11 mouse cellular contexts compared by ENCODE assay signal in the genomic region with DNA sequence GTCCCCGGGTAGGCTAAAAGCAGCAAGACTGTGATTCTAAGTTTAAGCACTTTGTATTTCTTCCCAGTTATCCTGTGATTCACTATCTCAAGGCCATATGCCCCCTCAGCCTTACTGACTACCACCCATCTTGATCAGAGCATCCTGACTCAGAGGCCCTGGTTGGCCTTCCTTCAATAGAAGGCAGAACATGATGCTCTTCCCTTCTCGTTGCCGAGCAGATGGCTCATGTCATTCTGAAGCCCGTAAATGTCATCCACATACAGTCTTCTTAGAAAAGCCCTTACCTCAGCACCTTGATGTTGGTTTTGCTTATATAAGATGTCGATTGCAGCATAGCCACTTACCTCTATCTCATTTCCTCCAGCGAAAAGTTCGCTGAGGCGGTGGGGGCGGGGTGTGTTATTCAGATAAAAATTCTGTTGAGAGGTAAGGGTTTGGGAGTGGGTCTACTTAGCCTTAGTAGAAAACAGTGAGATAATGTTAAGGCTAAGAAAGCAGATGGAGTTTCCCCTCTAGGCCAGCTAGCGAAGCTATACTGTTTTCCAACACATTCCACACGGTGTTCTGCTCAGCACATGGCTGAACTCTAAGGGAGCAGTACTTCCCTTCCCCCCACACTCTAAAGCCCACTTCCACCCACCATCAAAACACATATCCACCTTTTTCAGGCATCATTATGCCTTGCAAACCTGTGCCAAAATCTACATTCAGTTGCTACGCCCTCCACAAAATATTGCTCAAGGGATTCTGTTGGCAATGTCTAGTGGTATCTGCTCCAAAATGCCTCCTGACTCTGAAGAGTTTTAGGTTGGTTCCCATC. TPM values are rescaled to one million over a fixed set of nuclear protein-coding genes. Genes with fewer than 3 reads are reported as not detected.
A peak's percentile ranks its signal among the peaks of the same experiment; 100 is the strongest.
DNase-seq lines count a peak whose midpoint lies in the region; ATAC-seq and TF ChIP-seq lines count a peak whose summit lies in the region.
"Had no signal": no experiment of that assay in that cellular context is flagged by ENCODE, and none has a peak within 500 bp of the region (broad histone marks: within the 10 kb centered on the region; RNA-seq: fewer than 3 reads in every experiment).

No protein-coding gene starts in this region.

- H3K36me3 ChIP-seq in lung, embryonic 15.5 days: no peaks in the 10 kb centered on the region
- H3K36me3 ChIP-seq: intestine, embryonic 15.5 days had no signal

- H3K4me1 ChIP-seq in lung, embryonic 15.5 days: 0 out of 2 replicates have a peak, but pooled peaks cover 3% of the 10 kb centered on the region
- peaks cover 8% of the 10 kb centered on the region for H3K4me1 ChIP-seq in cortical plate, adult 2 months (ENCODE audit: control insufficient read depth, insufficient read depth, low read length)
- H3K4me1 ChIP-seq: intestine, embryonic 15.5 days had no signal

- no peak overlapping the region for H3K27ac ChIP-seq in lung, embryonic 15.5 days
- peak overlapping the region; percentile 10 for H3K27ac ChIP-seq in cortical plate, adult 2 months (ENCODE audit: insufficient read depth, low read length)
- H3K27ac ChIP-seq: intestine, embryonic 15.5 days had no signal

- no peaks in the 10 kb centered on the region for H3K9me3 ChIP-seq in lung, embryonic 15.5 days
- H3K9me3 ChIP-seq: intestine, embryonic 15.5 days had no signal

- ATAC-seq in lung, embryonic 15.5 days (ENCODE audit: borderline replicate concordance, extremely low read depth, low FRiP score, low TSS enrichment): peak; percentile 62; the same call in 1 of the 2 replicates
- ATAC-seq: intestine, embryonic 15.5 days; Patski had no signal

- H3K4me2 ChIP-seq in lung, embryonic 15.5 days: no peak overlapping the region
- H3K4me2 ChIP-seq: intestine, embryonic 15.5 days had no signal

- no peak for TF ChIP-seq CTCF in cortical plate, adult 2 months (IDR thresholded peaks at IDR 0.05; ENCODE audit: extremely low read depth, insufficient read depth, low read length)

- no peak for DNase-seq in lung, postnatal 10 days
- peak; percentile 53 for DNase-seq in layer of hippocampus, adult 9-11 months
- DNase-seq in right cerebral cortex, postnatal 25 days: peak; percentile 55
- no peak for DNase-seq in embryo, embryonic 11 days
- no peak for DNase-seq in adrenal gland, postnatal 10 days
- DNase-seq in kidney, postnatal 36 days: no peak

- H3K4me3 ChIP-seq in lung, embryonic 15.5 days: no peak overlapping the region
- no peak overlapping the region for H3K4me3 ChIP-seq in cortical plate, adult 2 months (ENCODE audit: insufficient read depth, low read length)
- H3K4me3 ChIP-seq: intestine, embryonic 15.5 days had no signal

- TF ChIP-seq POLR2A in cortical plate, adult 2 months (IDR thresholded peaks at IDR 0.05; ENCODE audit: extremely low read depth, insufficient read depth, low read length): no peak

- 36% methylated on average over 12 of the region's 12 CpGs for WGBS in lung, embryonic 15.5 days

- H3K27me3 ChIP-seq in lung, embryonic 15.5 days: no peaks in the 10 kb centered on the region
- H3K27me3 ChIP-seq: intestine, embryonic 15.5 days had no signal

- H3K9ac ChIP-seq in lung, embryonic 15.5 days: no peak overlapping the region
- H3K9ac ChIP-seq: intestine, embryonic 15.5 days had no signal

RNA-seq across cellular contexts. Expression of a gene that starts 21.7 kb away (rescaled TPM):
- polyA plus RNA-seq in lung, embryonic 15.5 days (2015; fragmentation: Nextera tagmentation; extraction: Ambion mirVana): 0.45 and 0.59 TPM in 2 replicates
- polyA plus RNA-seq in cortical plate, adult 2 months (2012; rRNA removed): 0.21 and 0.23 TPM in 2 replicates
- under 1 TPM; 0.45 to 0.54 TPM for total RNA-seq in adrenal gland, postnatal 10 days (2021)
- polyA plus RNA-seq: liver, adult 2 months had no signal

RNA-seq across cellular contexts. Expression of a gene that starts 50.8 kb away (rescaled TPM):
- polyA plus RNA-seq in lung, embryonic 15.5 days (2015; fragmentation: Nextera tagmentation; extraction: Ambion mirVana): 1.7 and 2.1 TPM in 2 replicates
- polyA plus RNA-seq in cortical plate, adult 2 months (2012; rRNA removed): 2.4 and 2.7 TPM in 2 replicates
- 1 to 10 TPM; 5.3 to 6.2 TPM for total RNA-seq in adrenal gland, postnatal 10 days (2021)

Comparison
In these comparisons a context has a peak if more than half of its experiments do, and no peak if none do; other contexts are left out.
1. DNase-seq: peak in layer of hippocampus, adult 9-11 months (single experiment) and right cerebral cortex, postnatal 25 days (single experiment); none in lung, postnatal 10 days (single experiment), embryo, embryonic 11 days (single experiment), adrenal gland, postnatal 10 days (single experiment) and kidney, postnatal 36 days (0 of 2).